Mouse (Mus musculus): ENCODE results near the gene Mast4. TPM values are rescaled to one million over a fixed set of nuclear protein-coding genes. Genes with fewer than 3 reads are reported as not detected.

Mast4 gene
- total RNA-seq, 4 experiments from 2014 or later = 19.8 to 27.6 (median 25.3) TPM

DNA sequence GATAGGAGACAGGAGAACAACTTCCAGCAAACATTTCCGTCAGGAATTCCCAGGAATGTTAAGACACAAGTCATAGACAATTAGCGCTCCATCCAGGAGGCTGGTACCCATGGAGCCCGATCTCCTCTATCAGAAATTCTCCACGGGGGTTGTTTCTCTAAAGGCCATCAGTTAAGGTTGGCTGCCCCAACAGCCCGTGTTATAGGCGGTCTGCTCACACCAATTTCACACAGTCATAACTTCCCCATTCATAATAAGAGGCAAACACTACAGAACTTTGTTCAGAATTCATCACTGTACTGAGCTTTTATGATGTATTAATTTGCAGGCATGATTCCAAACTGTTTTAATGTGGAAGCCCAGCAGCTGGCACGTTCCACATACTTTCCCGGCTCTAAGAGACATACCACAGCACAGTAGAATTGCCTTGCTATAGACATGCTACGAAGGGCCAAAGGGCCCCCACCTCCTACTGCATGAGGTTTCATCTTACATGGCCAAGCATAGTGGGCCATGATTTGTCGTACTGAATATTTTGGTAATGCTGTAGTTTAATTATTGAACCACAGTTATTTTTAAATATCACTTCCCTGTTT is 19.1 kb downstream of the Mast4 start:
- no peak for DNase-seq (ENCODE audit: low spot score)

DNA sequence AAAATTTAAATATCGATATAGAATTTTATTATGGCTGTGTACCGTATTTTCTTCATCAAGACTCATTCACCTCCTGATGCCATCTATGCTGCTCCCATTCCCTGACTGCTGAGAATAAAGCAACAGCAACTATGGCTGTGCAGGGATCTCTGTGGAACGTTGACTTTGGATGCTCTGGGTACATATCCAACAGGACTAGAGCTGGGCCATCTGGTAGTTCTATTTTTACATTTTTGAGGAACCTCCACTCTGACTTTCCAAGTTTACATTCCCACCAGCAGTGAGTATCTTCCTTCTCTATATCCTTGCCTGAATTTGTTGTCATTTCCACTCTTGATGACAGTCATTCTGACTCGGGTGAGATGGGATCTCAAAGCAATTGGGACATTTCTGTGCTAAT is 26.0 kb downstream of the Mast4 start:
- no peak for DNase-seq (ENCODE audit: low spot score)

DNA sequence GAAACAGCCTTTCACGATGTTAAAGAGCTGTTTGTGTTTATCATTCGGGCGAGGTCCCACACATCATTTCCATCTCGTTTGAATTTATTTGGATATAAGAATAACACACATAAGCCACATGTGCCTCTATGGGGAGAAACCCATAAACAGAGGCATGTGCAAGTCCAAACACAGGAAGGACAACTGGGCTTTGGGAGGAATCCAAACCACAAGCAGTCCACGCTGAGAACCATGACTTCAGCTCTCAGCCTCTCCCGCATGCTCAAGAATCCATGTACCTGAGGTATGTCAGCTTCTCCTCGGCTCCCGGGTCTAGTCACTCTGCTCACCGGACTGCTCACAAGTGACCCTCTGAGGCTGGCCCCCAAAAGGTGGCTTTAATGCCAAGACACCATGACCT is 30.5 kb downstream of the Mast4 start:
- DNase-seq (ENCODE audit: low spot score) = no peak

DNA sequence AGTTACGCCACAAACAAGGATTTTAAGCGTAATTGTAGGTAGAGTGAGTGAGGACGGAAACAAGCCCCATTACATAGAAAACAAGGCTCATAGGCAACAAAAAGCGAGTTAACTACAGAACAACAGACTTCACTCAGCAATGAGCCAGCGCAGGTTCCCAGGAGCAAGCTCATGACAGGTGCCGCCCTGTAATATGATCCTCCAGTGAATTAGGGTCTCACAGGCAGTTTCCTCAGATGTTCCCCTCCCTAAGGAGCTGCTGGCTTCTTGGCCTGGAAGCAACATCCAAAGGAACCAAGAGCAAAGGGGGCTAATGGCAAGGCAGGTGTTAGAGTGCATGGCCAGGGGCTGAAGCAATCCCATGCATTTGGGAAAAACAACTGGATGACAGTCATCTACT is 31.8 kb downstream of the Mast4 start:
- DNase-seq (ENCODE audit: low spot score) = no peak

DNA sequence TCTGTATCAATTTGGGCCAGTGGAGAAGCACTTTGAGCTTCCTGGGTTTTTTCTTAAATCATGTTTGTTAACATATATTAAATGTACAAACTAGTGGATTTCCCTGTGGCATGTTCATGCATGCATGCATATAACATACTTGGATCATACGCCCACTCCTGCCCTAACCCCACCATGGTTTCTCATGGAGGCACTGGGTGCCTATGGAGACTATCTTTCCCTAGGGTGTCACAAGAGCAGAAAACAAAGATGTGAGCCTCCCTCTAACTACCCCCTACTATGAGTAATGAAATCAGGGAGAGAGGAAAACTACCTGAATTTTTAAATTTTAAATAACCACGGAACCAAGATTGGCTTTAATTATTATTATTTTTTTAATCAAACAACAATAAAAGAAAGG is 32.2 kb downstream of the Mast4 start:
- no peak for DNase-seq (ENCODE audit: low spot score)

DNA sequence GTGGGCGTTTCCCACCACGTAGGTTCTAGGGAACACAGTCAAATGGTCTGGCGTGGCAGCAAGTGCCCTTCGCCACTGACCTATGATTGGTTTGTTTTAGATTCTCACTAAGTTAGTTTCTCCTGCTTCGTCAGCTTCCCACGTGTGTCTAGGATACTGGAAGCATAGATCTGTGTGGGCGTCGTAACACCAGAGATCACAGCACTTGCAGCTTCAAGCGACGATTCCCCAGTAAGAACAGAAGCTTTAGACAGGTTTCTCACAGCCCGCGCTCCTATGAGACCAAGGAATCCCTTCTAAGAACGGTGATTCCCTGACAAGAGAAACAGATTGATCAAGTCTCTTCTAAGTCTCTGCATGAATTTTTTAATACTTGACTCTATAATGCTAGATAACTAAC is 39.9 kb downstream of the Mast4 start:
- DNase-seq (ENCODE audit: low spot score) = no peak

DNA sequence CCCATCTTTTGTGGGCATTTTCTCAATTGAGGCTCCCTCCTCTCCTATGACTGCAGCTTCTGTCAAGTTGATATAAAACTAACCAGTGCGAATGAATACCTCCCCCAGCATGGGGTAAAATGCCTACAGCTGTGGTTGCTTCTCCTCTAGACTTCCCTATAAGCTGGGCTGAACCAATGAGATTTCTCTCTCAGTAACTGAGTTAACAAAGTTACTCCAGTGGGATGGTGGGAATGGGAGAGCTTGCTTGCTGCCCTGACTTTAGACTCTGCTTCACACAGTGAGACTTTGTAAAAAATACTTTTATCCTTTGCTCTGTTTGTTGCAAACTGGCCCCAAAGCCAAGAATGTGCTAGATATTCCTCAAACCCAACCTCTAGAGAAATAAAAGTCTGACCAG is 41.2 kb downstream of the Mast4 start:
- DNase-seq (ENCODE audit: low spot score) = no peak

DNA sequence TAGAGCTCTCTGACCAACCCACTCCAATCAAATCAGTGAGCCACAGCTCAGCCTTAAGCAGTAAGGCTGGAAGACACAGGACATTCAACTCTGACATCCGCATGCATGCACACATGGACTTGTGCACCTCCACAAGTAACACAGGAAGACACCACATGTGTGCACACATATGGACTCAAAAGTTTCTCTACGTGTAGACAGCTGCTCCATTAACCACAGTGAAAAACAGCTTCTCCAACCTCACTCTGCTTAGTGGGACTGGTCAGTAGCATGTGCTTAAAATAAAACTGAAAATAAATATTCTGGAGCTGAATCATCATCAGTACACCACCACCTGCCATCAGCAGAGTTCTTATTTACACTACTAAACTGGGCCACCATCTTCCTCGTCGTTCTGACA is 43.2 kb downstream of the Mast4 start:
- DNase-seq (ENCODE audit: low spot score) = no peak

DNA sequence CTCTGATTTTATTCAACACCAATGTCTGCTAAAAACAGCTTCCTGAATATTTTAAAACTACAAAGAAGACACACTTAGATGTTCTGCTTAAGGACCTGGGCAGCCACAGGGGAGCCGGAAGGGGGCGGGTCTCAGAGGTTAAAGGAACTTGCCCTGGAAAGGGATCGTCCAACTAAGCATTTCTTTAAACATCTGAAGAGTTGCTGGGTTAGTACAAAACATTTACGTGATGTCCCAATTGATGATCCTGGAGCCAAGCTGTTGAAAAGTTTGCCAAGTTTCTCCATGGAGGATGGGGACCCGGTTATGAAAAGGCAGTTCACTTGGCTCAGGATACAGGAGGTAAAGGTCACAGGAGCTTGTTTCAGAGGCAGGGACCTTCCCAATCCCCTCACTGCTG is 48.5 kb downstream of the Mast4 start:
- no peak for DNase-seq (ENCODE audit: low spot score)

DNA sequence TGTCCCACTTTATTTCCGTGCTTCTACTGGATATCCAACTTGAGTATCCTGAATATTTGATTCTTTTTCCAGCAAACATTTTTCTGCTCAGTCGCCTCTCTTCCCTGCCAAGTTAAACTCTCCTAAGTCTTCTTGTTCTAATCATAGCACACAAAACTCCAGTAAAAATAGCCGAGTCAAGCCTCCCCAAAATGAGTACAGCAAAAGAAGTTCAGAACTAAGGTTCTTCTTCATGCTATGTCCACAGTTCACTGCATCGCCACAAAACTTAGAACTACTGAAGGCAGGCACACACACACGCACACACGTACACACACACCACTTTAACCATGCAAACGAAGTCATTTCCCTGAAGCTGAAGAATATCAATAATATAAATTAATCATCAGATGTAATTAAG is 49.3 kb downstream of the Mast4 start:
- DNase-seq (ENCODE audit: low spot score) = no peak

DNA sequence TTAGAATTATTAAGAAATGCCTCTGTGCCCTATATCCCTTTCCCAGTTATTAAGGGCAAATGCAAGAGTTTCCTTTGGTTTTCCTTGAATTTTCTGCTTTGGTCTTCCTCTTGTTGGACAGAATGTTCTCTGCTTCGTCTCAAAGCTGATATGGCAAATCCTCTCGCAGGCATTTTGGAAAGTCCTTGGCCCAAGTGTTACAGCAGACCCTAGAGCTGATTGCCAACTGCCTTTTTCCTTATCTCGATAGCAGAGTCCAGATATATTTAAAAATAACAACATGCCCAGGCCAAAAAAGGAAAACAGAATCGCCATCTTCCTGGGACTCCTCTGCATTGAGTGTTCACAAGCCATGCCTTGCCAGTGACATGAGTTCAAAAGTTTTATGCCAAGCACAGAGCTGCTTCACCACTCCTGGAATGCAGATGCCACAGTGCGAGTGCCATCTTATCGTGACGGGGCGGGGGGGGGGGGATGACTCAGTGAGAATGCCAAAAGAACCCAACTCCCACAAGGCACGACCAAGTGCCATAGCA is 63.4 kb downstream of the Mast4 start:
- peak; percentile 40 for DNase-seq (ENCODE audit: low spot score)

DNA sequence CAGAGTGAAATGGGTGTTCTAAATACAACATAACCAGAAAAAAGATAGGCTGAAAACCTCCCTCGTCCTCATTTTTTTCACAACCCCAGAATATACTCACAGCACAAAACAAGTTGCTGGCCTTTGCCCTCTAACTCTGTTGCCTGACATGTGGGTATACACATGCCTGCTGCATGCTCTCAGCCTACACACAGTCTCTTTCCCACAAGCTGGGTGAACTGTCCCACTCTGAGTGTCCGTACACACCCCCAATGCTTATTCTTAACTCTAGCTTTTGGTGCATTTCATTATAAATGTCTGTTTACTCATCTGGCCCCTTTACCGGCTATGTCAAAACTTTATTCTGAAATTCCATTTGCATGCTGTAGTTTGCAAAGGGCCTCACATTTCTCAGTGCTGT is 71.6 kb downstream of the Mast4 start:
- DNase-seq (ENCODE audit: low spot score) = no peak

DNA sequence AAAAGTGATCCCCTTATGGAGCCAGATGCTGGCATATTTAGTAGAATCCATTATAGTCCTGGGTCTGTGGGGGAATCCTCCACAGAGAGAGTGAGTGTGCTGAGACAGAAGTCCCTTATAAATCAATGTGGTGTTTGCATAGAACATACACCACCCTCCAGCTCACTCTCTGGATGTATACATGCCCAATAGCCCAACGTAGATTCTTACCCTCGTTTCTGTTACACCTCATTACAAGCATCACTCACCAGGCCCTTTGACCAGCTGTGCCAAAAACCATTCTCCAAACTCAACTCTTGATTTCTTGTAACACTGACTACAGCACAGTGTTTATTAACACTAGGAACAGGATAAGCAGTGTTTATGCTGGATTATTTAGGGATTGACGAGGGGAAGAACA is 72.2 kb downstream of the Mast4 start:
- DNase-seq (ENCODE audit: low spot score) = no peak

DNA sequence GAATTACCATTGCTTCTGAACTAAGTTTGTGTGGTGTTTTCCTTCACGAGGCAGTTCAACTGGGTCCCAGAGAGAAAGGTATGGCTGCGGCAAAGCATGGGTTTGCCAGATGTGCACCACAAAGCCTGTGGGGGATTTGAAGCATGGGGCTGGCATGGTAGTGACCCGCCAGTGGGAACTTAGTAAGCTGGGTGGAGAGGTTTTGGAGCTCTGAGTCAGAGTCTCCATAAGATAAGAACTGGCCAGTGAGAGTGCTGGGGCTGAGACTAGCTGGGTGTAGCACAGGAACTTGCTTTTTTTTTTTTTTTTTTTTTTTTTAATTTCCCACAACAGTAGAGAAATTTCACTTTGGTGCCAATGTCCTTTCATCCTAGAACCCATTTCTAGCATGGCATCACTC is 73.9 kb downstream of the Mast4 start:
- peak; percentile 52 for DNase-seq (ENCODE audit: low spot score)

DNA sequence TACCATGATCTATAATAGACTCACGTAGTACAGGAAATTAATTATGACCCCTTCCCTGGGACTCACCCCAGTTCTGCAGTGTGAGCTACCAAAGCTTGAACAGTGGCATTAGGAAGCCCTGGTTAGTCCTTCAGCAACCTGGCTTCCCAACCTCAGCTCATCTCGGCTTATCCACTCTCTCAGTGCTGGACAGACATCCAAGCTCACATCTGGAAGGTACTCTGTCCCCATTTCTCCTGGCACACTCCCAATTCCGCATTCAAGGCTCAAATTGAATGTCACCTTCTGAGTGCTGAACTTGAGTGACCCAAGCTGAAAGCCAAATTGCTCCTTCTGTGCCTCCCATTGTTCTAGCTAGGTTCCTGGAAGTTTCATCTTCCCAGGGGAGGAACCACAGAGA is 76.2 kb downstream of the Mast4 start:
- no peak for DNase-seq (ENCODE audit: low spot score)

DNA sequence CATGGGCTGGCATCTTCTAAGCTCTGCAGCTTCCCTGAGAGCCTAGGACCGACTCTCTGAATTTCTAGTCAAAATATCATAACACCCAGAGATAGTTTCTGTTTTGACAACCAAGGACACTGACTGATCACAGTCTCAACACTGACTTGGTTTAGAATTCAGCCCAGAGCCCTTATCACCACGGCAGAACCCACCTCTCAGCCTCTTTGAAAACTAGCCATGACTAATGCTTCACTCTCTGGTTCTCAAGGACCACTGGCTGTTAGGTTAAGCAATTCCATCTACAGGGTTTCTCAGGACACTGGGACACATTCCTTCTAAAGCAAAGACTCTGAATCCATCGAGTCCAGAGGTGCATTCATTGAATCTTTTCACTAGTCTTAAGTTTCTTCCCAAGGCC is 79.4 kb downstream of the Mast4 start:
- no peak for DNase-seq (ENCODE audit: low spot score)

DNA sequence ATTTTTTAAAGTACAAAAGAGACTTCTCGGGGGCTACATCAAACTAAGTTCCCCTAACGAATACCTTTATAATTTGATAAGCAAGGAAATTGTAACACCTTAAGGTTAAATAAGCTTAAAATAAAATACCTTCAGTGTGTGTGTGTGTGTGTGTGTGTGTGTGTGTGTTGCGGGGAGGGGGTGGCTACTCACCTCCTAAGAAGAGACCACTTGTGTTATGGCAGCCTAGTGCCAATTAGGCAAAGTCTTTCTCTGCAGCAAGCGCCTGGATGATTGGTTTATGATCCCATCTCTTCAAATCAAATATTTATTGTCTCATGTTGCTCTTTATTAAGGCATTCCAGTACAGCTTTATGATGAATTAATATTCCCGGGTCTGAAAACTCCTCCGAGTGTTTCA is 81.2 kb downstream of the Mast4 start:
- no peak for DNase-seq (ENCODE audit: low spot score)

DNA sequence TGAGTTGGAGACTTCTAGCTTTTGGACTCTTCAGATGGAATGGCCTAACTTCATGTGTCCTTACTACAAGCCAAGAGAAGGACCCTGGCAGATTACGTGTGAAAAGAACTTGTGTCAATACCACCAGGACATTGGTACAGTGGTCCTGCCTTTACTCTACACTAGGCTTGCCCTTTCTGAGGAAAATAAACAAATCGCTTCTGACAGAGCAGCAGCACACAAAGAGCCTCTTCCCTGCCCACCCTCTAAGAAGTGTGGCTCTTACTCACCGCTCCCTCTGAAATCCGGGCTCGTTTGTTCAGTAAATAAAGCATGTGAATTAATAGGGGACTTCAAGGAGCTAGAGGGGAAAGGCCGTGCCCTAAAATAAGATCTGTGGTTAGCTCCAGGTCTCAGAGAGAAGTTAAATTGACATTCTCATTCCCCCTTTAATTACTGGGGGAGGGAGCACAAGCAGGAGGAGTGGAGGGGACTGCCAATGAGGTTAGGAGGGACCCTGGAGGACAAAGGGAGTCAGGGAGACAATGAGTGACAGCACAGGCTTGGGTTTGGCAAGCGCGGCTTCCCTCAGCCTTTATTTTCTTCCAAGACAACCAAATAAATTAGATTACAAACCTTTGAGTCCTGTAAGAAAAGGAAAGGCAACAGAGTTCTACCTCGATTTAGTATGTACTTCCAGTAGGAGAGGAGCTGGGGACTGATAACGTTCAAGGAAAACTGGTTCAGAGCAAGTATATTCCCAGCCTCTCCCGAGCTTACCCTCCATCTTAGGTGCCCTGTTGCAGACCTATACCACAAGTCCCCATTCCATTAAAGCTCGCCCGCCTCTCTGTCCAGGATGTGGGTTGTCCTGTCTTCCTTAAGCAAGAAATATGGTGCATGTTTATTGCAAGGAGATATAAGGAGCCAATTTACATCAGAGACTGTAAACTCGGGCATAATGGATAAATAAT is 85.9 kb downstream of the Mast4 start:
- no peak for DNase-seq (ENCODE audit: low spot score)

DNA sequence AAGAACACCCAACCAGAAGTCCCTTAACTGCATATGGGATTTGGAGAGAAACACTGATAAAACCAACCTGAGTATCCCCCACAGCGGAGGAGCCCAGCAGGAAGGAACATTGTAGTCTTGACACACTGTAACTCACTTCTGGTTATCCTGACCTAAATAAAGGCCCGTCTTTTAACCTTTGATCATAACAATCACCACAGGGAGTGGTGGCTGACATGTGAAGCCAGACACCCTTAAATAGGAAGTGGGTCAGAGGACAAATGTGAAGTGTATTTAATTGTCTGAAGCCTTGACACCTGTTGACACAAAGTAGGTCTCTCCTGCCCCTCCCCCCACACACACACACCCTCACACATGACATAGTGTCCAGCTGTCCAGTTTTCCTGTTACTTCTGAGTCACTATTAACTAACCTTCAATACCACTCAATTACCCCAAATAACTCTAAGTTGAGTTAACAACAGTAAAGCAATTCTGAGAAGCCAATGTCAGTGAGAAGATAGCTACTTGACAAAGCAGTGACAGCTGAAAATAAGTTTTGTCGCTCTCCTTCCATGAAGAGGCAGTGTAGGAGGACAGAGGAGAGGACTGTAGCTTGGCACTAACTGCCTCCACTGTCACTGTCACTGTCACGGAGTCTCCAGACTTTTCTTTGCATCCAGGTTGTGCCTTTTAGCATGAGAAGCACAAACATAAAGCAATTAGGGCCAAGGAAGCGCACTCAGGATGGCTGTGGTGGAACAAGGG is 87.2 kb downstream of the Mast4 start:
- DNase-seq (ENCODE audit: low spot score) = no peak

DNA sequence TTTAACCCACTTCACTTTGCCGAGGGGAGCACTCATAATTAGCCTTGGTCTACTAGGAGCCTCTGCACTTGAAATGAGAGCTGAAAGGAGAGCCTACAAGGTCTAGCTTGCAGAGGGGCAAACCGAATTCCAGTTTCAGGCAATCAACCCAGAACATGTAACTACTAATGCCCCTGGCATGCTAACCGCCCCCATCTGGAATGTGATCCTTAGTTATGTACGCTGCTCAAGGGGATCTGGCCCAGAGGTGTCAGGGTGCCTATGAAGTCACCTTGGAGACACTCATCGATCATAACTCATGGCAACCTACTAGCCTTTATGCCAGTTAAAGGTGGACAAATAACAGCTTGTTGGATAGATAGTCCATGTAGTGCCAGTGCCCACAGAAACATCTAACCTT is 88.9 kb downstream of the Mast4 start:
- no peak for DNase-seq (ENCODE audit: low spot score)

DNA sequence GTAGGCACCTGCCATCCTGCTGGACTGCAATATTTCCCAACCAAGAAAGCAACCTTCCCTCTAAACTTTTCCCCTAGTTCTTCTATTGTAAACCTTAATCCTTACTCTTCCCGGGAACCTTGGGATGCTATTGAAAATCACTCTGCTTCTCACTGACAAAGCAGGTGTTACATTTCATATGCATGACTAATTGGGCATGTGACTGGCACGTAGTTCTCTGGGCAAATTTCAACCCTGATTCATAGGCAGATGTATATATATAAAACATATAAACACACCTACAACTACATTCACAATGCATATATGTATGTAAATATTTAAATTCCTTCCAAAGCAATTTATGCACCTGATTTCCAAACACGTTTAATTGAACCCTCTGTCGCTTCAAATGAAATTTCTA is 90.2 kb downstream of the Mast4 start:
- no peak for DNase-seq (ENCODE audit: low spot score)

DNA sequence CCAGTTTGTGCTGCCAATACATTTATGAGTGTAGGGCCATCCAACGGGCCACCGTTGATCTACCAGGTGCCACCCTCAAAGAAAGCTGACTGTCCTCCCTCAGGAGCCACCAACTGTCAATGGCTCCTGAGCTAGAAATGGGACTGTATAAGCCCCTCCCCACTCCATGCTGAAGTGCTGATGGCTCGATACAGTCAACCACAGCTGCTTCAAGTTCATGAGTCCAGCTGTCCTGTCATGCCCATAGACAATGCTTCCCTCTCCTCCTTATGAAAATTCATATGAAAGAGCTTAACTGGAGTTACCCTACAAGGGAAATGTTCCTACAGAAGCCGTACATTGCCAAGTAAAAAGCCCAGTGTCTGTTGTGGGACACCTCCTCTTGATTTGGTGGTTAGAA is 93.2 kb downstream of the Mast4 start:
- DNase-seq (ENCODE audit: low spot score) = no peak

Measured in heart, adult 8-10 months (tissue).